22 mouse cellular contexts compared by ENCODE assay signal in genomic region chr2:104192401-104193141, GRCm38 (mm10).
DNase-seq lines count a peak whose midpoint lies in the region; ATAC-seq and TF ChIP-seq lines count a peak whose summit lies in the region.
"Had no signal": no experiment of that assay in that cellular context is flagged by ENCODE, and none has a peak within 500 bp of the region (broad histone marks: within the 10 kb centered on the region; RNA-seq: fewer than 3 reads in every experiment).

No protein-coding gene starts in this region.

- ATAC-seq in forebrain, postnatal 0 days, result peak; percentile 16; the same call in 1 of the 2 replicates
- no peak for ATAC-seq in forebrain, embryonic 15.5 days (replicated peaks)
- no peak for ATAC-seq in neural tube, embryonic 15.5 days (ENCODE audit: low FRiP score)
- ATAC-seq: forebrain, embryonic 16.5 days; intestine, embryonic 16.5 days; liver, embryonic 12.5 days had no signal

- H3K9me3 ChIP-seq in forebrain, postnatal 0 days (ENCODE audit: low read length), result no peaks in the 10 kb centered on the region
- no peaks in the 10 kb centered on the region for H3K9me3 ChIP-seq in forebrain, embryonic 15.5 days
- H3K9me3 ChIP-seq in neural tube, embryonic 15.5 days (replicated peaks), result no peaks in the 10 kb centered on the region
- H3K9me3 ChIP-seq: embryonic facial prominence, embryonic 10.5 days; hindbrain, embryonic 13.5 days; kidney, embryonic 15.5 days; liver, embryonic 12.5 days; midbrain, embryonic 12.5 days; neural tube, embryonic 13.5 days had no signal

- no peak overlapping the region for H3K27ac ChIP-seq in forebrain, postnatal 0 days (ENCODE audit: low read depth, low read length)
- H3K27ac ChIP-seq in forebrain, embryonic 15.5 days (replicated peaks), result no peak overlapping the region
- H3K27ac ChIP-seq in neural tube, embryonic 15.5 days (replicated peaks), result no peak overlapping the region
- H3K27ac ChIP-seq: embryonic facial prominence, embryonic 10.5 days; hindbrain, embryonic 13.5 days; kidney, embryonic 15.5 days; liver, embryonic 12.5 days; macrophage; midbrain, embryonic 12.5 days; neural tube, embryonic 13.5 days had no signal

- TF ChIP-seq CTCF in forebrain, postnatal 0 days (IDR thresholded peaks at IDR 0.05; ENCODE audit: low read depth), result 0 out of 2 replicates have a peak, but pooled peaks have one; percentile 9

- no peak overlapping the region for H3K4me3 ChIP-seq in forebrain, postnatal 0 days (ENCODE audit: low read depth, low read length)
- H3K4me3 ChIP-seq in forebrain, embryonic 15.5 days, result no peak overlapping the region
- H3K4me3 ChIP-seq in neural tube, embryonic 15.5 days (replicated peaks), result no peak overlapping the region
- H3K4me3 ChIP-seq: embryonic facial prominence, embryonic 10.5 days; hindbrain, embryonic 13.5 days; kidney, embryonic 15.5 days; liver, embryonic 12.5 days; midbrain, embryonic 12.5 days; neural tube, embryonic 13.5 days had no signal

- no peaks in the 10 kb centered on the region for H3K27me3 ChIP-seq in forebrain, postnatal 0 days (ENCODE audit: insufficient read depth, low read length)
- H3K27me3 ChIP-seq in forebrain, embryonic 15.5 days, result no peaks in the 10 kb centered on the region
- H3K27me3 ChIP-seq in neural tube, embryonic 15.5 days (replicated peaks), result no peaks in the 10 kb centered on the region
- H3K27me3 ChIP-seq: hindbrain, embryonic 13.5 days; kidney, embryonic 15.5 days; midbrain, embryonic 12.5 days; neural tube, embryonic 13.5 days had no signal

- no peak overlapping the region for H3K9ac ChIP-seq in forebrain, postnatal 0 days
- no peak overlapping the region for H3K9ac ChIP-seq in forebrain, embryonic 15.5 days (replicated peaks)
- H3K9ac ChIP-seq in neural tube, embryonic 15.5 days (replicated peaks), result no peak overlapping the region
- H3K9ac ChIP-seq: hindbrain, embryonic 13.5 days; kidney, embryonic 15.5 days; liver, embryonic 12.5 days; lung, embryonic 14.5 days; midbrain, embryonic 12.5 days; neural tube, embryonic 13.5 days had no signal

- no peak overlapping the region for H3K4me2 ChIP-seq in forebrain, postnatal 0 days (ENCODE audit: low read depth)
- H3K4me2 ChIP-seq in forebrain, embryonic 15.5 days (replicated peaks), result no peak overlapping the region
- H3K4me2 ChIP-seq in neural tube, embryonic 15.5 days, result no peak overlapping the region
- H3K4me2 ChIP-seq: hindbrain, embryonic 13.5 days; kidney, embryonic 15.5 days; liver, embryonic 12.5 days; lung, embryonic 14.5 days; midbrain, embryonic 12.5 days; neural tube, embryonic 13.5 days had no signal

- peak; percentile 16 for DNase-seq in forebrain, postnatal 0 days
- DNase-seq in cerebellum, adult 18-20 months, result peak; percentile 78 to 83
- peak; percentile 53 to 70 for DNase-seq in cerebellum, postnatal 36 days
- DNase-seq in layer of hippocampus, postnatal 36 days, result peak; percentile 55 to 57
- DNase-seq in MN1 (ENCODE audit: low spot score), result no peak
- DNase-seq: adrenal gland, postnatal 25 days; gastrocnemius, postnatal 10 days; heart, postnatal 10 days; lung, embryonic 14.5 days; right cerebral cortex, postnatal 25 days; thymus, postnatal 36 days had no signal

- H3K4me1 ChIP-seq in forebrain, postnatal 0 days (ENCODE audit: insufficient read depth), result no peaks in the 10 kb centered on the region
- no peaks in the 10 kb centered on the region for H3K4me1 ChIP-seq in forebrain, embryonic 15.5 days
- no peaks in the 10 kb centered on the region for H3K4me1 ChIP-seq in neural tube, embryonic 15.5 days
- H3K4me1 ChIP-seq: hindbrain, embryonic 13.5 days; kidney, embryonic 15.5 days; liver, embryonic 12.5 days; midbrain, embryonic 12.5 days; neural tube, embryonic 13.5 days had no signal

- peaks cover 17% of the 10 kb centered on the region; the same call in 1 of the 2 replicates for H3K36me3 ChIP-seq in forebrain, postnatal 0 days (ENCODE audit: insufficient read depth)
- peaks cover 4% of the 10 kb centered on the region; the same call in 1 of the 2 replicates for H3K36me3 ChIP-seq in forebrain, embryonic 15.5 days
- H3K36me3 ChIP-seq in neural tube, embryonic 15.5 days, result no peaks in the 10 kb centered on the region
- H3K36me3 ChIP-seq: embryonic facial prominence, embryonic 10.5 days; kidney, embryonic 15.5 days; liver, embryonic 12.5 days; midbrain, embryonic 12.5 days; neural tube, embryonic 13.5 days had no signal

- 78% methylated on average over 18 of the region's 18 CpGs for WGBS in forebrain, postnatal 0 days
- 89% methylated on average over 18 of the region's 18 CpGs for WGBS in forebrain, embryonic 15.5 days
- 87% methylated on average over 18 of the region's 18 CpGs for WGBS in neural tube, embryonic 15.5 days
